Mouse (Mus musculus): Measurements from ENCODE around the gene Rln3. TPM values are rescaled to one million over a fixed set of nuclear protein-coding genes. Genes with fewer than 3 reads are reported as not detected.

Gene Rln3
- polyA plus RNA-seq, 2 experiments, result not detected

DNA sequence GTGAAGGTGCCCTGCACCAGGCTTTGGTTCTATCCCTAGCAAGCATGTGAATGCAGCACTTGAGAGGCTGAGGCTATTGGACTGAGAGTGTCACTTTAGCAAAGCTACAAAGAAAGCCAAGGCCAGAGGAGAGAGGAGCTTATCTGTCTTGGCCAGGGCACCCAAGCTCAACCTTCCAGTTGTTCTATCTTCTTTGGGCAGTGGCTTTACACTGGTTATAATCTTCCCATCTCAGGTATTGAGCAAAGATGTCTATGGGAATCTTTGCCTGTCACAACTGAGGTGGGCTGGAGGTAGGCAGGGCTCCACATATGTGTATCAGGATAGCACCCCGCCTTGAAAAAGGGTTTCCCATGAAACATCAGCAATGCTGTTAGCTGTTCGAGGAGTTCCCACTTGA, 15.4 kb upstream of the Rln3 start:
- Histone ChIP-seq H3K9me3 (ENCODE audit: control insufficient read depth, low read length) (no peaks in the 10 kb centered on the region), H3K36me3 (replicated peaks; ENCODE audit: control insufficient read depth, insufficient read depth, low read depth) (no peaks in the 10 kb centered on the region), H3K27ac (no peak overlapping the region), H3K9ac (replicated peaks) (no peak overlapping the region), H3K27me3 (ENCODE audit: control insufficient read depth, insufficient read depth, low read length) (no peaks in the 10 kb centered on the region), H3K4me2 (ENCODE audit: low read depth) (no peak overlapping the region), H3K4me1 (replicated peaks; ENCODE audit: control insufficient read depth in 2 of 2, insufficient read depth in 2 of 2, low read length in 1 of 2) (peaks cover 0 to 9% of the 10 kb centered on the region in 2 experiments; a peak in 1 of 4 replicates), H3K4me3 (ENCODE audit: insufficient read depth in 1 of 2, low read depth in 2 of 2, low read length in 2 of 2) (no peak overlapping the region)
- TF ChIP-seq CTCF (IDR thresholded peaks at IDR 0.05; ENCODE audit: low read depth), result no peak
- peak; percentile 67 for TF ChIP-seq EP300 (IDR thresholded peaks at IDR 0.05; ENCODE audit: low read depth)
- no peak for DNase-seq (ENCODE audit: low read depth in 3 of 3, low spot score in 3 of 3)
- 24% methylated on average over 2 of the region's 2 CpGs for WGBS (ENCODE audit: insufficient replicate concordance)
- peak; percentile 76 for ATAC-seq (ENCODE audit: insufficient read depth)

DNA sequence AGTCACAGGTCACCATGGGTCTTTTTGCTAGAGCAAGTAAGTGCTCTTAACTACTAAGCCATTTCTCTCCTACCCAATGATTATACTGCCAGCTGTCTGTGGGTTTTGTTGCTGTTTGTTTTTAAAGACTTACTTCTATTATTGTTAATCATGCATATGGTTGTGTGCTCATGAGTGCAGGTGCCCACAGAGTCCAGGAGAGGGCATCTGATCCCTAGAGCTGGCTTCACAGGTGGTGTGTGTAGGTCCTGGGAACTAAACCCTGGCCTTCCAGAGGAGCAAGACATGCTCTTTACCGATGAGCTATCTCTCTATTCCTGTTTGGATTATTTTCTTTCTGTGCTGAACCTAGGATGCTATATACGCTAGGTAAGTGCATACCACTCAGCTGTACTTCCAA, 14.4 kb upstream of the Rln3 start:
- no peak for DNase-seq (ENCODE audit: low read depth in 3 of 3, low spot score in 3 of 3)
- H3K36me3 ChIP-seq (replicated peaks; ENCODE audit: control insufficient read depth, insufficient read depth, low read depth), result no peaks in the 10 kb centered on the region
- H3K4me3 ChIP-seq (ENCODE audit: insufficient read depth in 1 of 2, low read depth in 2 of 2, low read length in 2 of 2), result no peak overlapping the region
- H3K9me3 ChIP-seq (ENCODE audit: control insufficient read depth, low read length), result no peaks in the 10 kb centered on the region
- H3K4me2 ChIP-seq (ENCODE audit: low read depth), result no peak overlapping the region
- H3K27me3 ChIP-seq (ENCODE audit: control insufficient read depth, insufficient read depth, low read length), result no peaks in the 10 kb centered on the region
- H3K27ac ChIP-seq, result no peak overlapping the region
- no peak overlapping the region for H3K9ac ChIP-seq (replicated peaks)
- TF ChIP-seq CTCF (IDR thresholded peaks at IDR 0.05; ENCODE audit: low read depth), result 0 out of 2 replicates have a peak, but pooled peaks have one; percentile 31
- TF ChIP-seq EP300 (IDR thresholded peaks at IDR 0.05; ENCODE audit: low read depth), result no peak
- 70% methylated on average over 2 of the region's 2 CpGs for WGBS (ENCODE audit: insufficient replicate concordance)
- ATAC-seq (ENCODE audit: insufficient read depth), result no peak
- H3K4me1 ChIP-seq (replicated peaks; ENCODE audit: control insufficient read depth in 2 of 2, insufficient read depth in 2 of 2, low read length in 1 of 2), result peaks cover 0 to 9% of the 10 kb centered on the region in 2 experiments; a peak in 1 of 4 replicates

DNA sequence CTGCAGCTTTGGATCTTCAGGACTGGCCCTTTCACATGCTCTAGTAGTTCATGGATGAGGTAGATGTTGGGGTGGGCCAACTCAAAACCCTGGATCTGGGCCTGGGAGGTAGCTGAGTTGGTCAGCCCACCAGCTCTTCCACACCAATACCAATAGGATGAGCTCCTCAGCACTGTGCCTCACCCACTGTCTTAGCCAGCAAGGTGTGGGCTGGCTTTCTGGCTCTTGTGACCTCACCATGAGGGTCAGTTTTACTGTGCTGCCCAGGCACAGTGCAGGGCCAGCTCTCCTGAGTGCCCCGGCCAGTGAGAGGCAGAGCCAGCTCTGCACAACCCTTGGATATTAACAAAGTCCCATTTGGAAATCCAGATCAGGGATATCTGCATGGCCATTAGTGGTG, 13.0 kb upstream of the Rln3 start:
- Histone ChIP-seq H3K4me2 (ENCODE audit: low read depth) (no peak overlapping the region), H3K4me3 (ENCODE audit: insufficient read depth in 1 of 2, low read depth in 2 of 2, low read length in 2 of 2) (no peak overlapping the region), H3K9me3 (ENCODE audit: control insufficient read depth, low read length) (no peaks in the 10 kb centered on the region), H3K36me3 (replicated peaks; ENCODE audit: control insufficient read depth, insufficient read depth, low read depth) (no peaks in the 10 kb centered on the region), H3K9ac (replicated peaks) (no peak overlapping the region), H3K27me3 (ENCODE audit: control insufficient read depth, insufficient read depth, low read length) (no peaks in the 10 kb centered on the region), H3K4me1 (replicated peaks; ENCODE audit: control insufficient read depth in 2 of 2, insufficient read depth in 2 of 2, low read length in 1 of 2) (peaks cover 0 to 7% of the 10 kb centered on the region in 2 experiments; a peak in 1 of 4 replicates), H3K27ac (no peak overlapping the region)
- WGBS (ENCODE audit: insufficient replicate concordance), result 68% methylated on average over 1 of the region's 1 CpGs
- TF ChIP-seq CTCF (IDR thresholded peaks at IDR 0.05; ENCODE audit: low read depth), result no peak
- TF ChIP-seq EP300 (IDR thresholded peaks at IDR 0.05; ENCODE audit: low read depth), result no peak
- DNase-seq (ENCODE audit: low read depth in 3 of 3, low spot score in 3 of 3), result no peak
- no peak for ATAC-seq (ENCODE audit: insufficient read depth)

DNA sequence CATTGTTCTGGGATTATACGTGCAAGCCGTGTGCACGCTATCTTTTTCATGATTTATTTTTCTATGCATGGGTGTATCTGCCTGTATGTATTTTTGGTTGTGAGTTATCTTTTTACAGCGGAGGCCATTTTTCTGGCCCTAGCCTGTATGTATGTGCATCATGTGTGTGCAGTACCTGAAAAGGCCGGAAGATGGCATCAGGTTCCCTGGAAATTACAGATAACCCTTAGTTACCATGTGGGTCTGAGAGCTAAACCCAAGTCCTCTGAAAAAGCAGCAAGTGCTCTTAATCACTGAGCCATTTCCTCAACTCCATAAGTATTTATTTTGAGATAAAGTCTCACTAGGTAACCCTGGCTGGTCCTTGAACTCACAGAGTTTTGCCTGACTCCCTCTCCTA, 8.4 kb upstream of the Rln3 start:
- TF ChIP-seq EP300 (IDR thresholded peaks at IDR 0.05; ENCODE audit: low read depth) (no peak), CTCF (IDR thresholded peaks at IDR 0.05; ENCODE audit: low read depth) (no peak)
- Histone ChIP-seq H3K4me1 (replicated peaks; ENCODE audit: control insufficient read depth in 2 of 2, insufficient read depth in 2 of 2, low read length in 1 of 2) (peaks cover 0 to 3% of the 10 kb centered on the region in 2 experiments; a peak in 1 of 4 replicates), H3K27me3 (ENCODE audit: control insufficient read depth, insufficient read depth, low read length) (no peaks in the 10 kb centered on the region), H3K9ac (replicated peaks) (no peak overlapping the region), H3K27ac (no peak overlapping the region), H3K9me3 (ENCODE audit: control insufficient read depth, low read length) (no peaks in the 10 kb centered on the region), H3K36me3 (replicated peaks; ENCODE audit: control insufficient read depth, insufficient read depth, low read depth) (no peaks in the 10 kb centered on the region), H3K4me2 (ENCODE audit: low read depth) (no peak overlapping the region), H3K4me3 (ENCODE audit: insufficient read depth in 1 of 2, low read depth in 2 of 2, low read length in 2 of 2) (no peak overlapping the region)
- 86% methylated on average over 5 of the region's 5 CpGs for WGBS (ENCODE audit: insufficient replicate concordance)
- no peak for DNase-seq (ENCODE audit: low read depth in 3 of 3, low spot score in 3 of 3)
- ATAC-seq (ENCODE audit: insufficient read depth), result no peak

DNA sequence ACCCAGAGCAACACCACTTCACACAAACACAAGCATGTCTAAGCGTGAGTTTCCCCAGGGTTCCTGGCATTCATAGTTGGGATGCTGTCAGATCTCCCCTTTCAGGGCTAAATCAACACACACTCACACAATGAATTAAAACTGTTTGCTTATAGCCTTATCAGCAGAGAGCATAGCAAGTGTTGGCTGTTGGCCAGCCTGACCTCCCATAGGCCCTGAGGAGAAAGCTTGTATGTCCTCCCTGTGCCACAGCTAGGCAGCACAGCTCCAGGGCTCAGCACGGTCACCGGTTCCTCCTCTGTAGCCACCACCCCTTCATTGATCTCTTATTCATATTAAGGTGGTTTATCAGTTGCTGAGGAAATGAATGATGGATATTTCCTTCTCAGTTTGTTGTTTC, 7.9 kb upstream of the Rln3 start:
- TF ChIP-seq EP300 (IDR thresholded peaks at IDR 0.05; ENCODE audit: low read depth) (no peak), CTCF (IDR thresholded peaks at IDR 0.05; ENCODE audit: low read depth) (no peak)
- no peak overlapping the region for H3K4me2 ChIP-seq (ENCODE audit: low read depth)
- no peak overlapping the region for H3K4me3 ChIP-seq (ENCODE audit: insufficient read depth in 1 of 2, low read depth in 2 of 2, low read length in 2 of 2)
- ATAC-seq (ENCODE audit: insufficient read depth) (no peak), DNase-seq (ENCODE audit: low read depth in 3 of 3, low spot score in 3 of 3) (no peak)
- WGBS (ENCODE audit: insufficient replicate concordance), result 51% methylated on average over 3 of the region's 3 CpGs
- peaks cover 0 to 3% of the 10 kb centered on the region in 2 experiments; a peak in 1 of 4 replicates for H3K4me1 ChIP-seq (replicated peaks; ENCODE audit: control insufficient read depth in 2 of 2, insufficient read depth in 2 of 2, low read length in 1 of 2)
- no peak overlapping the region for H3K9ac ChIP-seq (replicated peaks)
- no peaks in the 10 kb centered on the region for H3K36me3 ChIP-seq (replicated peaks; ENCODE audit: control insufficient read depth, insufficient read depth, low read depth)
- no peaks in the 10 kb centered on the region for H3K27me3 ChIP-seq (ENCODE audit: control insufficient read depth, insufficient read depth, low read length)
- no peaks in the 10 kb centered on the region for H3K9me3 ChIP-seq (ENCODE audit: control insufficient read depth, low read length)
- no peak overlapping the region for H3K27ac ChIP-seq
